9 mouse cellular contexts compared by ENCODE assay signal in the genomic region with DNA sequence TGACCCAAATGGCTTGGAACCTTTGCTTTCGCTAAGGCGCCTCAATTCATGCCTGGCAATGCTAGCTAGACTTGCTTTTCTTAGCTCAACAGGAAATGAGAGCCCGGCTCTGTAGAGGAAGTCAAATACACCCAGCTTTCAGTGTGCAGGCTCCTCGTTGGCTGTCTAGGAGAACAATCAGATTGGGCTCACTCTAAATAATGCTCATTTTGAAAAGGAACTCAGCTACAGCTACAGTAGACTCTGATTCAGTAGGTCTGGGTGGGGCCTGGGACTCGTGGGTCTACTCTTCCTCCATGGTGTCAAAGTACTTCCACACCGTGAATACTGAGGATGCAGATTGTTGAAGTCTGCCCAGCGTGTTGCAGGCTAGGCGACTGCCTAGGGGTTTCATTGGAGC. TPM values are rescaled to one million over a fixed set of nuclear protein-coding genes. Genes with fewer than 3 reads are reported as not detected.
A peak's percentile ranks its signal among the peaks of the same experiment; 100 is the strongest.
DNase-seq lines count a peak whose midpoint lies in the region; ATAC-seq and TF ChIP-seq lines count a peak whose summit lies in the region.
"Had no signal": no experiment of that assay in that cellular context is flagged by ENCODE, and none has a peak within 500 bp of the region (broad histone marks: within the 10 kb centered on the region; RNA-seq: fewer than 3 reads in every experiment).

No protein-coding gene starts in this region.

- intact Hi-C loops in left cerebral cortex, adult 2 months (cut with DNase I) = no loop called here

- no peak overlapping the region for H3K4me2 ChIP-seq in kidney, embryonic 14.5 days (replicated peaks; ENCODE audit: low read depth, low read length)
- H3K4me2 ChIP-seq: midbrain, embryonic 12.5 days had no signal

- peaks cover 36% of the 10 kb centered on the region for H3K4me1 ChIP-seq in kidney, embryonic 14.5 days (ENCODE audit: control insufficient read depth, insufficient read depth, low read length)
- H3K4me1 ChIP-seq in megakaryocyte, embryonic 14.5 days = peaks cover 86% of the 10 kb centered on the region

- H3K4me3 ChIP-seq in left cerebral cortex, adult 2 months = no peak overlapping the region
- H3K4me3 ChIP-seq in kidney, embryonic 14.5 days (ENCODE audit: low read length) = no peak overlapping the region
- H3K4me3 ChIP-seq in megakaryocyte, embryonic 14.5 days (replicated peaks) = peak overlapping the region; percentile 87
- H3K4me3 ChIP-seq: midbrain, embryonic 12.5 days had no signal

- DNase-seq in left cerebral cortex, adult 2 months (ENCODE audit: extremely low spot score in 1 of 2, low spot score in 2 of 2) = no peak
- DNase-seq in left cerebral cortex, adult 9 months (ENCODE audit: low spot score in 2 of 2) = no peak
- DNase-seq in right cerebral cortex, postnatal 25 days = no peak
- no peak for DNase-seq in adrenal gland, adult 18-20 months (ENCODE audit: low spot score in 2 of 2)
- no peak for DNase-seq in Muller cell, postnatal 12 days (ENCODE audit: inconsistent ontology term)

- peak; percentile 57 for ATAC-seq in granulocyte monocyte progenitor cell, adult 5-6 weeks (replicated peaks; ENCODE audit: poor library complexity, severe bottlenecking)
- ATAC-seq in kidney, embryonic 14.5 days (ENCODE audit: low FRiP score, low TSS enrichment) = no peak

- H3K27me3 ChIP-seq in kidney, embryonic 14.5 days (ENCODE audit: control insufficient read depth, insufficient read depth, low read length) = no peaks in the 10 kb centered on the region
- no peaks in the 10 kb centered on the region for H3K27me3 ChIP-seq in megakaryocyte, embryonic 14.5 days (replicated peaks)
- H3K27me3 ChIP-seq: midbrain, embryonic 12.5 days had no signal

- H3K27ac ChIP-seq in left cerebral cortex, adult 2 months = peak overlapping the region; percentile 87
- peak overlapping the region; percentile 31; the same call in 1 of the 2 replicates for H3K27ac ChIP-seq in kidney, embryonic 14.5 days (ENCODE audit: low read depth, low read length)
- H3K27ac ChIP-seq: midbrain, embryonic 12.5 days had no signal

- WGBS in kidney, embryonic 14.5 days = 48% methylated on average over 8 of the region's 8 CpGs

- H3K9me3 ChIP-seq in kidney, embryonic 14.5 days (ENCODE audit: control insufficient read depth, low read length) = no peaks in the 10 kb centered on the region
- H3K9me3 ChIP-seq in megakaryocyte, embryonic 14.5 days = no peaks in the 10 kb centered on the region
- H3K9me3 ChIP-seq: midbrain, embryonic 12.5 days had no signal

- TF ChIP-seq CTCF in left cerebral cortex, adult 2 months (IDR thresholded peaks at IDR 0.05) = no peak

- H3K9ac ChIP-seq in kidney, embryonic 14.5 days (ENCODE audit: low read depth, low read length) = no peak overlapping the region
- H3K9ac ChIP-seq: midbrain, embryonic 12.5 days had no signal

- H3K36me3 ChIP-seq in kidney, embryonic 14.5 days (ENCODE audit: control insufficient read depth, insufficient read depth, low read length) = peaks cover 16% of the 10 kb centered on the region; the same call in 1 of the 2 replicates
- H3K36me3 ChIP-seq in megakaryocyte, embryonic 14.5 days (replicated peaks; ENCODE audit: low read length) = peaks cover 13% of the 10 kb centered on the region

RNA-seq across cellular contexts. Expression of gene Map4k4, which starts 22.0 kb away (rescaled TPM):
- total RNA-seq in left cerebral cortex, adult 2 months (2021) = 100 to 1,000 TPM in 1 of 2 experiments, 10 to 100 TPM in 1; 98.8 to 114 TPM
- total RNA-seq in granulocyte monocyte progenitor cell, adult 5-6 weeks (2014; fragmentation: Nextera tagmentation) = 24.6 and 38.5 TPM in 2 replicates
- 58.2 and 64.7 TPM in 2 replicates for total RNA-seq in granulocyte monocyte progenitor cell, adult 5-6 weeks (2017)
- polyA plus RNA-seq in kidney, embryonic 14.5 days (2014; fragmentation: Nextera tagmentation; extraction: Ambion mirVana) = 40.1 and 48.2 TPM in 2 replicates
- polyA plus RNA-seq in megakaryocyte, embryonic 14.5 days (2012; ENCODE audit: insufficient read depth, low replicate concordance) = 13.5 and 22.8 TPM in 2 replicates
- total RNA-seq in adrenal gland, adult 18-20 months (2021) = 10 to 100 TPM; 90.2 to 98.0 TPM
